Mouse (Mus musculus) gastrocnemius, postnatal 14 days (tissue): ENCODE measurements around the gene Capn5. TPM values are rescaled to one million over a fixed set of nuclear protein-coding genes. Genes with fewer than 3 reads are reported as not detected.
A peak's percentile ranks its signal among the peaks of the same experiment; 100 is the strongest.

ENCODE experiments used
- DNase-seq: peaks from one replicate; pipeline ENCODE4 v3.0.0; 2021; ENCODE audit warnings: mixed read lengths
- intact Hi-C: fragments of 180-260 bp; cut with DNase I; formaldehyde crosslinking; loops from one replicate; pipeline ENCODE4 v1.15.1; 2025; ENCODE audit warnings: low total_unique reads
- total RNA-seq, 2 experiments: library from RNA; stranded (reverse); gene quantifications; 2 replicates each; pipeline ENCODE4 v1.2.3; 2021

Capn5 gene
- total RNA-seq, 2 experiments from 2014 or later, result 4.2 to 4.5 TPM

DNA sequence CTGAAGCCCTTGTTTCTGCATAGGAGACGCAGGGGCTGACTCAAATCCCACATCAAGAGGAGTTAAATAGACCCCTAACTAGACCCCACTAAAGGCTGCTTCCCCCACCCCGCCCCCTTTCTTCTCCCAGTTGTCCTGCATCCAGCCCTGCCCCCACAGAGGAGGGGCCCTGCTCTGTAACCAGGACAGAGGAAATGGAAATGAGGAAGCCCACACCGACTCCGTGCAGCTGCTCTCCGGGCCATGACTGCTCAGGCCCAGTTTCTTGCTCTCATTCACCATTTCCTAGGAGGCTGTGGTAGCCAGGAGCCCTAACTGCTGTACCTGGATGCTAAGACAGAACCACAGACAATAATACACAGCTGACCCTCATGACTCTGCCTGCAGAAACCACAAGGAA lies 95.7 kb downstream of the Capn5 start:
- DNase-seq, result no peak
- intact Hi-C loops, result no loop called here

DNA sequence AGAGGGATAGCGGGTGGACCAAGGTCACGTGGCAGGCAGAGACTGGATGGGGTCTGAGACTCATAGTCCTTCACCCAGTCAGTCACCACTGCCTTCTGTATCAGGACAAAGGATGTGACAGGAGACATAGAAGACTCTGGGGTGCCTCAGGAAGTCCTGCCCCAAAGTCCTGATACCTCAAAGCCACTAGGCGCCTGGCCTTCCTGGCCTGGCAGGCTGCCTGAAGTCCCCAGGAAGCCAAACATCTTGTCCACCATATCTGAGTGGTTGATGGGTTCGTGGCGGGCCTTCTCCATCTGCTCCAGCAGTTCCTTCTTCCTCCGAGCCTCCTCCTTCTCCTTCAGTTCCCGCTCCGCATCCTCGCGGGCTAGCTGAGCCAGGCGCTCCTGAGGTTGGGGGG lies 100.6 kb downstream of the Capn5 start:
- DNase-seq, result no peak
- intact Hi-C loops, result no loop called here

DNA sequence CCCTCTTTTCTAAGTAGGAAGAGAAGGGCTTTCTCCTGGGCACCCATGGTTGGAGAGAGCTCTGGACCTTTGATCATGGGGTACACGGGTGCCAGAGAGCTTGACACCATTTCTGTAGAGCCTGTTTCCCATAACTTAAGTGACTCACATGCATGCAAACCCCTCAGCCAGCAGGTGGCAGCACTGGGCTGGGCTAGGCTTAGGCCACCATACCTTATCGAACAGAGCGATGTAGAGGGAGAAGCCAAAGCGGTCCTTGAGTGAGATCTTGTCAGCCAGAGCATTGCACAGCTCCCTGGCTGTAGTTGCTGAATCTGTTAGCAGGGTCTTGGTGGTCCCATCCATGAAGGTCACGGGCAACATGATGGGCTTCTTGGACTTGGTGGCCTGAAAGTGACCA lies 106.5 kb downstream of the Capn5 start:
- intact Hi-C loops, result loop anchor here (2.0 kb wide), 1 partner anchor 47 kb away; the partner anchor contains the start of gene Myo7a
- peak; percentile 82 for DNase-seq

Other genes with a start within 250 kb of the Capn5 start
- 1 to 10 TPM; 4.6 to 5.4 TPM for gene Myo7a, start 58.8 kb downstream of the Capn5 start, total RNA-seq
- gene Omp, start 32.8 kb downstream of the Capn5 start, total RNA-seq, result under 1 TPM in 1 of 2 experiments, not detected in 1; 0.13 TPM
- not detected for gene B3gnt6, start 21.2 kb upstream of the Capn5 start, total RNA-seq
- 1 to 10 TPM; 5.1 to 5.6 TPM for gene Acer3, start 142.9 kb upstream of the Capn5 start, total RNA-seq
- gene Tsku, start 183.1 kb upstream of the Capn5 start, total RNA-seq, result 1 to 10 TPM; 4.0 to 4.2 TPM